Mouse (Mus musculus) limb, embryonic 10.5 days (tissue): ENCODE measurements around the gene Dpy19l3. TPM values are rescaled to one million over a fixed set of nuclear protein-coding genes. Genes with fewer than 3 reads are reported as not detected.

Experiments
- DNase-seq: peaks from one replicate; pipeline ENCODE4 v3.0.0-alpha.2; 2017; ENCODE audit warnings: low spot score
- H3K27ac ChIP-seq: fragments of 300-500 bp; sonication (generic); 2 replicates; pipeline ENCODE4 v1.5.1; 2016; ENCODE audit warnings: mild to moderate bottlenecking
- H3K27me3 ChIP-seq: fragments of 300-500 bp; sonication (generic); 2 replicates; pipeline ENCODE4 v1.6.1; 2016; ENCODE audit warnings: low read depth, mild to moderate bottlenecking; ENCODE audit not compliant: poor library complexity, severe bottlenecking
- H3K36me3 ChIP-seq: fragments of 300-500 bp; sonication (generic); 2 replicates; pipeline ENCODE4 v1.6.1; 2016; ENCODE audit warnings: mild to moderate bottlenecking, moderate library complexity
- H3K4me1 ChIP-seq: fragments of 300-500 bp; sonication (generic); 2 replicates; pipeline ENCODE4 v1.6.1; 2016
- H3K4me3 ChIP-seq: fragments of 300-500 bp; sonication (generic); 2 replicates; pipeline ENCODE4 v1.5.1; 2016; ENCODE audit warnings: mild to moderate bottlenecking, moderate library complexity
- H3K9me3 ChIP-seq: fragments of 300-500 bp; sonication (generic); replicated peaks from 2 replicates; pipeline ENCODE4 v1.6.1; 2016; ENCODE audit warnings: mild to moderate bottlenecking
- WGBS: fragments of 180-500 bp; shearing (Covaris S2); methylation state at CpG from one replicate; pipeline ENCODE4 v1.1.7; 2016; 5-methylcytosine and 5-hydroxymethylcytosine counted together
- polyA plus RNA-seq: library from polyadenylated mRNA; unstranded; fragments of >200 nt; fragmentation: Nextera tagmentation; extraction: Ambion mirVana; gene quantifications from 2 replicates; pipeline ENCODE4 v1.2.1, GENCODE M21; 2016

The Dpy19l3 gene
- polyA plus RNA-seq, 1 experiment from 2014 or later: 33.9 TPM

- WGBS: 75% methylated on average over 6 of the region's 6 CpGs
- DNase-seq: peak; percentile 57
- Histone ChIP-seq H3K27me3 (no peaks in the 10 kb centered on the region), H3K4me1 (no peaks in the 10 kb centered on the region), H3K36me3 (peaks cover 83% of the 10 kb centered on the region), H3K9me3 (0 out of 2 replicates have a peak, but pooled peaks cover 1% of the 10 kb centered on the region), H3K27ac (no peak overlapping the region), H3K4me3 (no peak overlapping the region)
Observed at GRCm38 (mm10) chr7:35636229-35636628, 118.0 kb downstream of the Dpy19l3 start.

Other genes starting within 250 kb of the Dpy19l3 start
- gene Tdrd12, start 216.7 kb downstream of the Dpy19l3 start, polyA plus RNA-seq: 0.31 TPM in 1 of 2 replicates, not detected in the other
- gene Nudt19, start 198.2 kb downstream of the Dpy19l3 start, polyA plus RNA-seq: 35.1 and 48.1 TPM in 2 replicates
- 0.09 and 0.26 TPM in 2 replicates for gene Rgs9bp, start 168.9 kb downstream of the Dpy19l3 start, polyA plus RNA-seq
- 40.1 and 47.5 TPM in 2 replicates for gene Ankrd27, start 168.2 kb downstream of the Dpy19l3 start, polyA plus RNA-seq
- 307 and 339 TPM in 2 replicates for gene Pdcd5, start 106.9 kb downstream of the Dpy19l3 start, polyA plus RNA-seq
- gene Zfp507, start 48.5 kb upstream of the Dpy19l3 start, polyA plus RNA-seq: 22.2 and 23.4 TPM in 2 replicates